Mouse (Mus musculus) kidney, postnatal 36 days (tissue): ENCODE results near the gene Map2.

ENCODE experiments used
- DNase-seq, 2 experiments: peaks; one replicate each; pipeline ENCODE4 v3.0.0; 2021 to 2022; ENCODE audit warnings: mixed read lengths in 2 of 2

Gene Map2

DNA sequence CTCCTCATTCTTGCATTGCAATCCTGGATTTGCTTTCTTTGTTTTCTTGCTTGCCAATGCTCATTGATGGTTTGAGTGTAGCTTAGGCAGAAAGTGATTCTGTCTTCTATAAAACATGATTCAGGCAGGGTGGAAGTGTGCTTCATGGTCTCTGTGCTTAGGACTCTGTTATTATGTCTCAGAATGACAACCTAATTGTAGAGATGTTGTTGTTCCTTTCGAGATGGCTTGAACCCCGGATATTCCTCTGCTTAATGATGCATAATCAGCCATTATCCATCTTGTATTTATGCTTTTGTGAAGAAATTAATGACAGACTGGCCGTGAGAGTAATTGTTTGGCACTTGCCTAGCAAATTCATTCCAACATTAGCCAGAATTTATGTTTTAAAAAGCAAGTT is 31.8 kb downstream of the Map2 start:
- DNase-seq, result no peak

DNA sequence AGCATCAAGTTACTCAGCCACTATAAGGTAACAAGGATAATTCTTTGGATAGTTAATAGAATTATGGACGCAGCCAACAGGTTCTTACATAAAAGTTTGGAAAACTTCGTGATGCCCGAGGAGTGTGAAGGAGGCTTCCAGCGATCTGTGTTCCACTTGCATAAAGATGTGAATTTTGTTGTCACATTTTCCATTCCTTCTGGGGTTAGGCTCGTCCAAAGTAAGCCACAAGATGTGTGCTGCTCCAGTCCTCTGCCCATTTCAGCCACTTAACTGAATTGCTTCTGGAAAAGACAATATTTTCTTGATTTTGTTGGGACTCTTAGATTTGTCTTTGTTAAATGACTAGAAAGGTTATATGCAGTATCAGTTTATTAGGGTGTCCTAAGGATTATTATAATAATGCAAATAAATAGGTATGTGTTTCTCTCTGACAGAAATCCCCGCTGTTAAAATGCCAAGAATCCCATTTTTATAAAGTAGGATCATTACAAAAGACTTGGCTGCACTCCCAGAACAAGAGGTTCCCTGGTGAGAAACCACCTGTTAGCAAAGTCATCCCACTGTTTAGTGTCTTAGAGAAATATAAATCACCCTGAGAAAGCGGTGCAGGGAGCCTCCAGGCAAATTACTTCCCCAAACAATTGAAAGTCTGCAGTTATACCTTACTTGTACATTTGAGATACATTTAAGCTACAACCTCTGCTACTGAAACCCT is 36.2 kb downstream of the Map2 start:
- DNase-seq, result no peak

DNA sequence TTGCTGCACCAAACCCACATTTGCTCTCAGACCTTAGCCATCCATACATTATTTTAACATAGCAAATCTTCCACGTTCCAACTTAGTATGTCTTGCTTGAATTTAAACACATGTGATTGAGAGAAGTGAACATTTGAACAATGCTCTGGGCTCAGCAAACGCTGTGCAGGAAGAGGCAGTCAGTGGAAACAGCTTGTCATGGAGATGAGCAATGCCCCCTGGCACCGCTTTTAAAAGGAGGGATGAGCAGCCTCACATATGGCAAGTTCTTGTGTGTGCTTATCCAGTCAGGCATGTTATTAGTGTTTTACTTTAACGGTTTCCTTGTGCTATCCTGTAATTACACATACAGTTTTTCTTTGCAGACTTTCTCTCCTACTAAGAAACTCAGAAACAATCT is 46.4 kb downstream of the Map2 start:
- no peak for DNase-seq

DNA sequence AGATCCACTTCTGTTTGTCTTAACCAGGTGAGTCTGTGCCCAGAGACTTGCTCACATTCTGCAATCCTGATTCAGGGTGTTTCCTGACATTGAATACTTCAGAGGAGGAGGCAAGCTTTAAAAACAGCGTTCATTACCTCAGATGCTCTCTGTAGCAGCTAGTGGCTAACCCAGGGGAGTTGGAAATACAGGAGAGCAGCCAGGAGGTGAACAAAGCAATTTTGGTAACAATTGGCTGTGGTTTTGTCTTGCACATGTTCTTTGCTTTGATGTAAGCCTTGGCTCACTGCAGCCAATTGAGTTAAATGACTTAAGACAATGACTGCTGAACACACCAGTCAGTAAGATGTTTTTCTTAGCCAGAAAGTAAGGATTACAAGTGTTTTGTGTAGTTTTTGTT is 48.3 kb downstream of the Map2 start:
- DNase-seq, result no peak

DNA sequence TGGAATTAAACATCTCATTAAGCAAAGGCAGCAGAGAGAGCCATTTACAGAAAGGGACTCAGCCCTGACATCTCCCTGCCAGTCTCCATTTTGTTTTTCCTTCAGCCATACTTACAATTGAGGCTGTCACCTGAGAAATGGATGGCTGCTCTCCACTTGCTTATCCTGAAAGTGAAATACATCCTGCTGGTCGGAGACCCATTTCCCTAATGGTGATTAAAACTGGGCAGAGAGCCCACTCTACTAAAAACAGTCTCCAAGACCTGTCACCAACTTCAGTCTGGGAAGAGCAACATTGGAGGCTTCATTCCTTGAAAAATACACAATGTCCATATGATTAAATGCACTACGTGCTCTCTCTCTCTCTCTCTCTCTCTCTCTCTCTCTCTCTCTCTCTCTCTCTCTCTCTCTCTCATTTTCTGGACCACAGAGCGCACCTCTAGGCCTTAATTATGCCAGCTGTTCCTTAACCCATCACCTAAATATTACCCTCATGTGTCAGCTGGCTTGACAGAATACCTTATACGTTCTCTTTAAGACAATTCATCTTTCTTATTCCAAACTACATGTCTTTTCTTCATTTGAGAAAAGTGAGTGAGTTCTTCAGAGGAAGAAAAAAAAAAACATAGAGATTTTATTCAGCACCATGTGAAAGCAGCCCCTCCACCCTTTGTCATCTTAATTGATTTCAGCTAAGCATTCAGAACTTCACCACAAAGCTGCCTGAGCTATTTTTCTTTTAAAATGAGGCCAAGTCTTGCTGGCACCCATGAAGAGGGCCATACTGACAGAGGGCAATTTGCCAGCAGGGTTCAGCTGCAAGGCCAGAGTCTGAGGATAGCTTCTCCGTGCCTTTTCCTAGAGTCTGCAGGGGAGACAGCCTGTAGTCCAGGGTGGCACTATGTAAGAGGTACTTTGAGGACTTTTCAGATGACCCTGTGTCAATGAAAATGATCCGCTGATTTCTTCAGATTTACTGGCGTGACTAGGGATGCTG is 51.6 kb downstream of the Map2 start:
- peak in 1 of 2 experiments; percentile 20 for DNase-seq

DNA sequence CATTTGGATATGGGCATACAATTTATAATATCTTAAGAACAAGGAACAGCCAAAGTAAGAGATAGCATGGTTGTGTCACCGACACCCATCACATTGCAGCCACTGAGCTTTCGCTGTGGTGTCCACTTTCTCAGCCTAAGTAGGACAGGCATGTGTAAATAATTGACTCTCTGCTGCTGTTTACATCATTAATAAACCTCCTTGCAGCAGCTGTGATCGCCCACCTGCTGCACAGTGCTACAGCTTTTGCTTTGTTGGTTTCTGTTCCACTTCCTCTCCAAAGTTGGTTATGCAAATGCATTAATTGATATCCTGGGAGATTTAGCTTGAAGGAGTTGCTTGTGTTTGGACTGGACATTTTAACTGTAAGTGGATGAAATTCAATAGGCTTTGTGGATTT is 53.1 kb downstream of the Map2 start:
- DNase-seq, result no peak

DNA sequence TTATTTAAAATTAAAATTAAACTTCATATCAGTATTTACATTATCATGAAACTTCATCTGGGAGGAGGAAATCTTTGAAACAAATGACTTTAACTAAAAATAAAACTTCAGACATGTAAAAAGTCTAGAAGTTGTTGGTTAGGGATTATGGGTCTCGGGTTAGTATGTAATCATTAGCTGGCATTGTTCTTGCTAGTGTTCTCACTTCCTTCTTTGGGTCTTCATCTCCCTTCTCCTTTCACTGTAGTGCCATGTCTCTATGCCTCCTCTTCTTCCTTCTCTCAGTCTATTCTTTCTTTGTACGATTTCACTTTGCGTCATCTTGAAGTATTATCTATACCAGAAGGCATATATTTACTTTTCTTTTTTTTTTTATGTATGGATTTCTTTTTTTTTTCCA is 55.3 kb downstream of the Map2 start:
- DNase-seq, result no peak

DNA sequence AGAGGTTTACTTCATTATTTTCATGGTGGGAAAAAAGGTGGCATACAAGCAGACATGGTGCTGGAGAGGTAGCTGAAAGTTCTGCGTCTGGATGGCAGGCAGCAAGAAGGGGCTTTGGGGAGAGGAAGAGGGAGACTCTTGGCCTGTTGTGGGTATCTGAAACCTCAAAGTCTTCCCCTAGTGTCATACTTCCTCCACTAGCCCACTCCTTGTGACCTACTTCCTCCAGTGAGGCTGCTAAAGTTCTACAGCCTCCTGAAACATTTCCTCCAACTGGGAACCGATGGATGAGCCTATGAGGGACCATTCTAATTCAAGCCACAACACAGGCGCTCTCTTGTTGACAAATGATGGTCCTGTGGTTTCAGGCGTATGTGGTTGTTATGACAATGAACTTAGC is 56.9 kb downstream of the Map2 start:
- DNase-seq, result no peak

DNA sequence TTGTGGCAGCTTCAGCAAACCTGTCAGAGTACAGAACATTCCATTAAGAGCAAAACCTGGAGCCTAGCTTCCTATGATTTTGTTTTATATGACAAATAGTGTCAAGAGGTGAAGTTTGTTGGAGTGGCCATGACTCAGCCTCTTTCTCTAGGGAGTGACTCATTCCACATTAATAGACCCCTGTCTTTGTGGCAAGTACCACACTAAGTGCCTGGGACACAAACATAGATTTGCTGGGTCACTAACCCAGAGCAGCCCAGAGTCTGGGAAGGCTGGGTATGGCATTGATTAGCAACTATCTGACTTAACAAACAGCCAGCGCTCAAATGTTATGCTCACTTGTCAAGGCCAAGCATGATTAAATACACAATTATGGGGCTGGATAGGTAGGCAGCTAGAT is 69.8 kb downstream of the Map2 start:
- no peak for DNase-seq

DNA sequence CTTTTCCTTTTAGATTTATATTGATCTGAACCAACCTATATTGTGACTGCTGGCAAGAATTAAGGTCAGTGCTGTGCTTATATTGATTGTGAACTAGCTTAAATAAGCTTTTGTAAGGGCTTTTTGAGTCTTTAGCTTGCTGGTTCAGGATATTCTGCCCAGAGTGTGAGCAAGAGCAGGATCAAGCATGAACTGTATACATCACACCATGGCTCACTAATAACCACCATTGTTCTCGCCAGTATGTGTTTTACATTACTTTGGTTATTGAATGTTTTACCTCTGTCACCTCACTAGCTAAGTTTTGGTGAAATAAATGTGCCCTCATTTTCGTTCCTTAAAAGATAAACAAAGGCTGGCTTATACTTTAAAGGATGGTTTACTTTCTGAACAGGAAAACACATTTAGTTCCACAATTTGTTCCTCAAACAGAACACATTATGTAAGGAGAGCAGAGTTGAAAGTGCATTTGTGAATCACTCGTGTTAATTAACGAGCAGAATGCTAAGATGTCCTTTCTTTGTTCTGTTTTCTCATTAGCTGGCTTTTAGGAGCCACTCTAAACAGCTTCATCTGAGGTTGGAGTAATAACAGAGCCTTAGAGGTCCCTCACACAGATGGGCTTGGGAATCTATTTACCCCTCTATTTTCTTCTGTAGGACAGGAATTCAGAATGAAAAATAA is 76.7 kb downstream of the Map2 start:
- peak in 1 of 2 experiments; percentile 11 for DNase-seq

DNA sequence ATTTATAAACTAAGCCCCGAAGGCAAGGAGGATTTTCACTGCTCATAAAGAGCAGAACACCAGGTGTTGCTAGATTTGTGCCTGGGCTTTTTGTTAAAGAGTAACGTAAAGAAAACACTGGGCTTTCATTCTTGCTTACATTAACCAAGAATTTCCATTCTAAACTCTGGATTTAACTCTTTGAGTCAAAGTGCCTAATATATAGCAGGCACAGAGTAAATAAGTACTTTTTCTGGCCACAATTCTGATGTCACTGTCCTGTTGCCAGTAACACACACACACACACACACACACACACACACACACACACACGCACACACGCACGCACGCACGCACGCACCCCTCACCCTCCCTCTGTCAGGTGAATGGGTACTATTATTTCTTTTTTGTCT is 77.3 kb downstream of the Map2 start:
- DNase-seq, result no peak

DNA sequence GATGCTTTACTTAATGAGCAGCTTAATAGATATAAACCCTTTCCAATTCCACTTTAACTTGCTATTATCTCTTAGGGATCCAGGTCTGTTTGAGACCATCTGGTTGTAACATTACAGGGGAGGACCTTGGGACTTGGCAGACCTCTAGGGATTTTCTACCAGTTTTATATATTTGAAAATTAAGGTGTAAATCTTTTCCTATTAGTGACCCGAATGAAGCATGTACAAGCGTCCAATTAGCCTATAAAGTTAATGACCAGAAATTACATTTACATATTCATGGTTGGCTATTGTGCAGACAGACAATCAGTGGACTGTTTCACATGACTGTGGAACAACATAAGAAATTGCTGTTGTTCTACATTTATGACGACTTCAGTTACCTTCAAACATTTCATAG is 88.1 kb downstream of the Map2 start:
- DNase-seq, result no peak

DNA sequence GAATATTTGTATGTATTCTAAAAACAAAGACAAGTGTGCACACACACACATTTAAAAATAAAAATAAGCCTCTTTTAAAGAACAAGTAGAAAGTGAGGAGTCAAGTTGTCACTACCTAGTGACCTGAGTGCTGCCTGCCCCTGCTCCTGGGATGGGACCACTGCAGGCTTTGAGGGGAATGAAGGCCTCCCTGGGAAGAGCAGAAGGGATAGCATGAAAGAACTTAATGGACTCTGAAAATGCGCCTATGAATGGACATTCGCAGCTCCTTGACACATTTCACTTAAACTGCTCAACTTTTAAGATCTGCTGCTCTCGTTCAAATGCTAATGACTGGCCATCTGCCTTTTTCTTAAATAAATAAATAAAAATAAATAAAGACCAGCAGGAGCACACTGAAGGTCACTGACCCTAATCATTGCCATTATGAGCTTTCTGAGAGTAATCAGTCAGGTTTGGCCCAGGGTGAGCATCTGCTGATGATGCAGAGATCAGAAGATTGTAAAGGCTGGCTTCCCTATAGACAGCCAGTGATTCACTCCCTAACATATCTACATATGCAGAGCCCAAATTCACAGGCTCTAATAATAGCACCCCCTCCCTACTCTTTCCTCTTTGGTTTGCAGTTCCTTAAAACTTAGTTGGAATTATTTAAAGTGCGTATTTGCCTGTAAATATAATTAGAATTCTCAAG is 91.3 kb downstream of the Map2 start:
- no peak for DNase-seq

DNA sequence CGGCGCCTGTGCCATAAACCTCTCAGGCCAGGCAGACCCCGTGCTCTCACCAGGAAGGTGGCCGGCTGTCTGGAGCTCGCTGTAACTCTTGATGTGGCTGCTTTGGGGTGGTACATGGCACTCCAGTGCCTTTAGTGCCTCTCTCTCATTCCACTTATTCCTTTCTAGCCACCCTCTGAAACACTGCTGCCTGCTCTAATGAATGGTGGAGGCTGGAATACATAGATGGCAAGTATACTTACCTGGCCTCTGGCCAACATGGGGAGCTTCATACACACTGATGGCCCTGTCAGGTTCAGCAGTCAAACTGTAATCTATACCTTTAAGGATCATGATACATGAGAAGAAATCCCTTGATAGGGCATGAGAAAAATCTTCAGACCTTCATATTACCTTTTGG is 102.6 kb downstream of the Map2 start:
- DNase-seq, result no peak

DNA sequence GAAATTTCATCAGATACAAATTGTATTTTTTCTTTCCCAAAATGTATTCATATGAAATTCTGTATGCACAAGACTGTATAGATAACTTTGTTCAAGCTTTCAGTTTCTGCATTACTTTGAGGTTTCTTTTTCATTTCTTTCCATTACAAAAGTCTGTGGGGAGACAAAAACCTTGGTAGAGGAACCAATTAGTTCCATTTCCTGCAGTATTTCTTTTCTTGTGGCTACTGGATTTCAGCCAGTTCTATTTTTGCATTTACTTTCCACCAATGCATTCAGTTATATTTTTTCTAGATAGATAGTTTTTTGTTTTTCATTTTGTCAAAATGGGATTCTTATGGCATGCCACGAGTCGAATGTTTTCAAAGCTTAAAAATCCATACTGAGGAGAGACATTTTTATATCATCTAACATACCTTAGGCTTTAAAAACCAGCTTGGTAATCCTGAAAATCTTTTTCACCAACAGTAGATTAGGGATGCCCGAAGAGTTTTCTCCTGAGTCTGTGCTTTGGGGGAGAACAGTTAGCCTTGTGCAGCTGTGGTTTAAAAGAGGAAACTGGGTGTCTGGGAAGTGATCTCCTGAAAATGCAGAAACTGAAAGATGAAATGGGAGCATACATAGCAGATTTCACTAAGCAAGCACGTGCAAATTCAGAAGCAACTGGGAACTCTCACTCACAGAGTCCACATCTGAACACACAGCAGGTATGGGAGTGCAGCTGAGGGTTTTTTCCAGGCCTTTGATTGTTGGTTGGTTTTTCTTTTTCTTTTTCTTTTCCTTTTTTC is 104.3 kb downstream of the Map2 start:
- no peak for DNase-seq

DNA sequence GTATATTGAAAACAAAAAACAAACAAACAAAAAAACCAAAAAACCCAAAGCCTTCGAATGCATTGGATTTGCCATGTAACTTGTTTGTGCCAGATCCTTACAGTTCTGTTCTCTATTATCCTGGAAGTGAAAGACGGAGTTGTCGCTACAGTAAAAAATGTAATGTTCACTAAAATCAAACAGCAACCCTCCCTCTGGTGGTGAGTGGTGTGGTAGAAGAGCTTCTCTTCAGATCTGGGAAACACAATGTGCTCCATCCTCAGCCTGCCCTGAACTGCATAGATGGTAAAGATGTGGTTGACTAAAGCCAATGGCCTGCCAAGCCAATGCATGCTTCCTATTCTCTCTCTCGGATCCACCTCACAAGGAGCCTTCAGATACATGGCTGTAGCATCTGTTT is 105.1 kb downstream of the Map2 start:
- no peak for DNase-seq

DNA sequence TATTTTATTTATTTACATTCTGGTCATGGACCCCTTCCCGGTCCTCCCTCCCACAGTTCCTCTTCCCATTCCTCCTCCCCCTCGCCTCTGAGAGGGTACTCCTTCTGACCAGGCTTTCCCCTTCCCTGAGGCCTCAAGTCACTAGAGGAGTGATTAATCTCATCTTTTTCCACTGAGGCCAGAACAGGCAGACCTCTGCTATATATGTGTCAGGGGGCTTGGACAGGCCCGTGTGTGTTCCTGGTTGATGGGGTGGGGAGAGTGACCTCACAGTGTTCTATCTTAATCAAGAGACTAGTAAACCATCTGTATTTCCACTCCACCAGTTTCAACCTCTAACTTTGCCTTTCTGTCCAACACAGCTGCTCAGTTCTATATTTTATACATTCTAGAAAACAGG is 107.4 kb downstream of the Map2 start:
- DNase-seq, result no peak

DNA sequence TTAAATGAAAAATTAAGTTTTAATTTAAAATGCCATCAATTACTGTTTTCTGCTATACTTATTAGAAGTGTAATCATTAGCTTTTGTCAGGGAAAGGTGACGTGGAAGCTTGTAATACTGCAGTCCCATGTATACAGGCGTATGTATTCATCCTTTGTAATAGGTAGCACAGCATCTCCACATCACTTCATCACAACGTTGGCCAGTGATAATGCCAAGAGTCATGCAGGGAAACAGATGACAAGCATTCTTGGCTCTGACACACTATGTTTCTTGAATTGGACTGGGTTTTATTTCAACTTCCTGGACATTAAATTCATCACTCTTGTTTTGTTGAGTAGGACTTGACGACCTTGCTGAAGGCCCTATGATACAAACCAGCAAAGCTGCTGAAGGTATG is 113.9 kb downstream of the Map2 start:
- no peak for DNase-seq

DNA sequence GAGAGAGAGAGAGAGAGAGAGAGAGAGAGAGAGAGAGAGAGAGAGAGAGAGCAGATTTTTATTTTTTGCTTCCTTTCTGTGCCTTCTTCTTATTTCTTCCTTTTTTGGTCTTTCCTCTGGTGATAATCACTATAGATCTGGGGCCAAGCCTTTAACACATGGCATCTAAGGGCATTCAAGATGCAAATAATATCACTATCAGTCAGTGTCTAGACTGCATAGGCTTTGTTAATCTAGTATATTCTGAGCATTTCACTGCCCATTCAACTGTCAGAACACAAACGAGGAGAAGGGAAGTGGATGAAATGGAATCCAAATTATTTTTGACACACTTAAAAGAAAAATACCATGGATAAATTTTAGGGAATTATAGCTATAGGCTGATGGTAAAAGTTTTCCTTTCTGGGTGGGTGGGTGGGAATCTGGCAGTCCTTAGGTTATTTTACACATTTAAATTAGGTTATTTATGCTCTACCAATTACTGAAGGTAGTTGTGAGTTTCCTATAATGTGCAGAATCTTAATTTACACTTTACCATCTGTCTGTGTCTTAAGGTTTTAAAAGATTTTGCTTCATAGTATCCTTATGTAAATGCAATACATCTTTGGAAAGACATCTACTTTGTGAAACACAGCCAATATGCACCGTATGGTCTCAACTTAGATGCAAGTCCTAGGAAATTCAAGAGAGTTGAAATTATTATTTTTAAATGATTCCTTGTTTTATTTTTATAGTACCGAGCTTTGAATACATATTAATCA is 117.2 kb downstream of the Map2 start:
- no peak for DNase-seq

DNA sequence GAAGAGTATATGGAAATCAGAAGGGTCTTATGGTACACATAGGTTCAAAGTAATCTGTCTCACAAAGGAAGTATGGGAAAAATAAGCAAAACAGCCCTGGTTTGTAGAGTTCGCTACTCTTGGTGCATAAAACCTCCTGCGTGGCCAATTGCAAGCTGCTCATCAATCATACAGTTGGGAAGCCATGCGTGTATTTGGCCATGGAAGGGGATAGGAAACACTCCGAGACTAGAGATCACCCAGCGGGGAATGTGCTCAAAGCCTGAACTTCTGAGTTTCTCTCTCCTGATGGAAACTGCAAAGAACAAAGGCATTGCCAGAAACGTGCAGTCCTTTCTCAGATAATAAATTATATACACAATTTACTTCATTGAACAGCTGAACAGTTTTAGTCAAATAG is 124.3 kb downstream of the Map2 start:
- no peak for DNase-seq

DNA sequence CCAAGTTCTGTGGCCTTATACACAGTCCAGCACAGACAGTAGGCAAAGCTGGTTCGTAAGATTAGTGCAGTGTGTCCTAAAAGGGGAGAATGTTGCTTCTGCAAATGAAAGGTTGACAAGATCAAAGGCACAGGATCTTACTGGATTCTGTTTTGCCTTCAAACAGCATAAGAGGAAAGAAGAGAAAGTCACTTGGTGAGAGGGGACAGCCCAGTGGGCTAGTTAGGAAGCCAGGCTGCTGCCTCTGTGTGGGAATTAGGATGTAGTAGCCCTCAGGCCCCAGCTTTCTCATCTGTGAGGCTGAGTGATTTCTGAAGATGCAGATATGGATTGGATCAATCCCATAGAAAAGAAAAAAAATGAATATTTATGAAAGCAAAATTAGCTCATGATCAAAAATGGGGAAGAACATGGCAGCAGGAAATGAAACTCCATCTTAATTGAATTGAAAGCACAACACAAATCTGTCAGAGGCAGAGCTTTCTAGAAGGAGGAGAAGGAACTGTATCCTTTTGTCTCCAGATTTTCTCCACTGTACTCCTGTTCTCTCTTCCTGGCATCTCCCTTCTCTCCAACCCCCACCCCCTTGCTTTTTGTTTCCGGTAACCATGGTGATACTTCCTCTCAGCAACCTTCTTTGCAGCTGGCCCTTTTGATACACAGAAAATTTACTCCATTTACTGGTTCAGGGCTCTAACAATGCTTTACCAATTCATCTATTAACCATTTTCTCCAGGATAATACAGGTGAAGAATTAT is 145.5 kb downstream of the Map2 start:
- DNase-seq, result no peak
